Mouse (Mus musculus): Measurements from ENCODE around the gene Pole2.
A peak's percentile ranks its signal among the peaks of the same experiment; 100 is the strongest.

GRCm38 (mm10) chr12:69159578-69159940, 68.4 kb downstream of the Pole2 start:
- TF ChIP-seq CTCF (IDR thresholded peaks at IDR 0.05; ENCODE audit: low read depth, low read length) (peak; percentile 43; the same call in 1 of the 2 replicates), POLR2A (IDR thresholded peaks at IDR 0.05; ENCODE audit: extremely low read depth, insufficient read depth, low read length) (no peak)

Data from liver, adult 2 months (tissue).